Mouse (Mus musculus) lung, postnatal 0 days (tissue): ENCODE measurements around the gene Rab40b. TPM values are rescaled to one million over a fixed set of nuclear protein-coding genes. Genes with fewer than 3 reads are reported as not detected.

ENCODE experiments used
- ATAC-seq: fragments of 200-750 bp; cut with Nextera tagmentation; 2 replicates; pipeline ENCODE4 v1.8.0; 2017; ENCODE audit warnings: moderate library complexity
- DNase-seq: peaks from one replicate; pipeline ENCODE4 v3.0.0-alpha.2; 2016; ENCODE audit warnings: low spot score
- H3K27ac ChIP-seq: fragments of 300-500 bp; sonication (generic); 2 replicates; pipeline ENCODE4 v1.5.1; 2014; ENCODE audit warnings: antibody characterized with exemption, mild to moderate bottlenecking, low read length, mixed read lengths
- H3K27me3 ChIP-seq: fragments of 300-500 bp; sonication (generic); replicated peaks from 2 replicates; pipeline ENCODE4 v1.6.1; 2014; ENCODE audit warnings: low read length, mixed read lengths; ENCODE audit not compliant: insufficient read depth
- H3K36me3 ChIP-seq: fragments of 300-500 bp; sonication (generic); 2 replicates; pipeline ENCODE4 v1.6.1; 2014; ENCODE audit warnings: low read length, mixed read lengths; ENCODE audit not compliant: insufficient read depth
- H3K4me1 ChIP-seq: fragments of 300-500 bp; sonication (generic); 2 replicates; pipeline ENCODE4 v1.6.1; 2014; ENCODE audit warnings: antibody characterized with exemption, low read depth, low read length, mixed read lengths; ENCODE audit not compliant: insufficient read depth
- H3K4me2 ChIP-seq: fragments of 300-500 bp; sonication (generic); replicated peaks from 2 replicates; pipeline ENCODE4 v1.6.1; 2014; ENCODE audit warnings: low read depth, mild to moderate bottlenecking, low read length, moderate library complexity, mixed read lengths
- H3K4me3 ChIP-seq: fragments of 300-500 bp; sonication (generic); 2 replicates; pipeline ENCODE4 v1.5.1; 2014; ENCODE audit warnings: low read depth, low read length
- H3K9ac ChIP-seq: fragments of 300-500 bp; sonication (generic); replicated peaks from 2 replicates; pipeline ENCODE4 v1.6.1; 2014; ENCODE audit warnings: low read depth, mild to moderate bottlenecking
- H3K9me3 ChIP-seq: fragments of 300-500 bp; sonication (generic); 2 replicates; pipeline ENCODE4 v1.6.1; 2016; ENCODE audit warnings: low read length, mixed read lengths
- CTCF ChIP-seq: IDR thresholded peaks from 2 replicates; pipeline ENCODE4 v1.5.1; 2016; ENCODE audit warnings: antibody characterized with exemption, mild to moderate bottlenecking
- EP300 ChIP-seq: IDR thresholded peaks from 2 replicates; pipeline ENCODE4 v1.6.1; 2016; ENCODE audit warnings: antibody characterized with exemption, mild to moderate bottlenecking, control low read depth
- WGBS: fragments of 180-500 bp; shearing (Covaris S2); extraction: QIAGEN DNeasy Blood & Tissue Kit; methylation state at CpG from one replicate; pipeline ENCODE4 v1.1.7; 2014; 5-methylcytosine and 5-hydroxymethylcytosine counted together
- microRNA-seq: library from miRNA; unstranded; fragments of <30 nt; microRNA quantifications from one replicate; pipeline ENCODE4, GENCODE M21; 2016
- polyA plus RNA-seq: library from polyadenylated mRNA; unstranded; fragments of >200 nt; fragmentation: Nextera tagmentation; extraction: Ambion mirVana; gene quantifications from 2 replicates; pipeline ENCODE4 v1.2.1, GENCODE M21; 2015

The Rab40b gene
- polyA plus RNA-seq, 1 experiment from 2014 or later: 4.0 TPM

GRCm38 (mm10) chr11:121306608-121307007 lies 81.4 kb downstream of the Rab40b start:
- 91% methylated on average over 8 of the region's 8 CpGs for WGBS
- Histone ChIP-seq H3K36me3 (peaks cover 15% of the 10 kb centered on the region; the same call in 1 of the 2 replicates), H3K27ac (no peak overlapping the region), H3K27me3 (no peaks in the 10 kb centered on the region), H3K4me3 (no peak overlapping the region), H3K4me2 (no peak overlapping the region), H3K9ac (no peak overlapping the region), H3K4me1 (no peaks in the 10 kb centered on the region), H3K9me3 (no peaks in the 10 kb centered on the region)
- ATAC-seq (no peak), DNase-seq (no peak)
- TF ChIP-seq CTCF (no peak), EP300 (no peak)

Small RNA genes lying within 50 kb of the gene (microRNA-seq; reads per million reads assigned to microRNA genes)
- gene Mir7236: not detected

Other genes with a start within 250 kb of the Rab40b start
- not detected in 2 replicates for gene Tex19.1, start 242.1 kb downstream of the Rab40b start, polyA plus RNA-seq
- gene Uts2r, start 228.0 kb downstream of the Rab40b start, polyA plus RNA-seq: not detected in 2 replicates
- 4.5 and 6.1 TPM in 2 replicates for gene Hexdc, start 183.8 kb downstream of the Rab40b start, polyA plus RNA-seq
- 18.3 and 20.3 TPM in 2 replicates for gene Ogfod3, start 183.5 kb downstream of the Rab40b start, polyA plus RNA-seq
- 28.9 and 29.3 TPM in 2 replicates for gene Cybc1, start 158.9 kb downstream of the Rab40b start, polyA plus RNA-seq
- 15.8 and 18.7 TPM in 2 replicates for gene Narf, start 151.0 kb downstream of the Rab40b start, polyA plus RNA-seq
- gene Foxk2, start 128.3 kb downstream of the Rab40b start, polyA plus RNA-seq: 4.0 and 5.1 TPM in 2 replicates
- 62.2 and 63.0 TPM in 2 replicates for gene Wdr45b, start 33.8 kb downstream of the Rab40b start, polyA plus RNA-seq
- 5.8 and 6.1 TPM in 2 replicates for gene Fn3krp, start 33.1 kb upstream of the Rab40b start, polyA plus RNA-seq
- gene Fn3k, start 46.7 kb upstream of the Rab40b start, polyA plus RNA-seq: 0.81 and 1.3 TPM in 2 replicates
- 21.5 and 24.4 TPM in 2 replicates for gene Tbcd, start 63.7 kb upstream of the Rab40b start, polyA plus RNA-seq
- 0.63 and 1.0 TPM in 2 replicates for gene Zfp750, start 131.1 kb upstream of the Rab40b start, polyA plus RNA-seq